Mouse (Mus musculus) CH12.LX (cell line): ENCODE measurements around the gene Pfn1. TPM values are rescaled to one million over a fixed set of nuclear protein-coding genes. Genes with fewer than 3 reads are reported as not detected.

Experiments used
- DNase-seq: peaks from one replicate; pipeline ENCODE4 v3.0.0-alpha.2; 2013; ENCODE audit errors: extremely low read depth
- H3K27ac ChIP-seq: 2 replicates; pipeline ENCODE4 v1.5.1; 2012; ENCODE audit warnings: low read depth, mild to moderate bottlenecking, control low read depth, moderate library complexity; ENCODE audit not compliant: insufficient read depth
- H3K27me3 ChIP-seq: replicated peaks from 2 replicates; pipeline ENCODE3; 2012; ENCODE audit warnings: inconsistent platforms
- H3K36me3 ChIP-seq, 2 experiments: replicated peaks in 1 of 2; 2 replicates each; pipeline versions ENCODE3 to v1.6.1; 2012; ENCODE audit warnings: inconsistent platforms in 1 of 2, low read length in 1 of 2, mild to moderate bottlenecking in 1 of 2, mixed read lengths in 1 of 2, moderate library complexity in 1 of 2; ENCODE audit not compliant: control insufficient read depth in 1 of 2, insufficient read depth in 1 of 2
- H3K4me1 ChIP-seq, 2 experiments: 2 replicates each; pipeline ENCODE4 v1.6.1; 2012; ENCODE audit warnings: inconsistent platforms in 1 of 2, moderate library complexity in 1 of 2; ENCODE audit not compliant: insufficient read depth in 2 of 2, control insufficient read depth in 1 of 2
- H3K4me2 ChIP-seq: 2 replicates; pipeline ENCODE4 v1.6.1; 2012; ENCODE audit warnings: low read depth, mild to moderate bottlenecking, control low read depth; ENCODE audit not compliant: poor library complexity, insufficient read depth, severe bottlenecking
- H3K4me3 ChIP-seq, 3 experiments: fragments of 150-350 bp in 1 of 3; sonication (generic) in 1 of 3; replicated peaks in 1 of 3; 2 replicates each; pipeline versions ENCODE3 to v1.5.1; 2011 to 2012; ENCODE audit warnings: low read depth in 2 of 3, low read length in 2 of 3, mild to moderate bottlenecking in 2 of 3, moderate library complexity in 2 of 3, control low read depth in 1 of 3, improper control_type of control experiment in 1 of 3, inconsistent platforms in 1 of 3, mixed read lengths in 1 of 3; ENCODE audit not compliant: poor library complexity in 1 of 3
- H3K79me2 ChIP-seq: replicated peaks from 2 replicates; pipeline ENCODE4 v1.6.1; 2012; ENCODE audit warnings: mild to moderate bottlenecking, moderate library complexity; ENCODE audit not compliant: control insufficient read depth, poor library complexity, insufficient read depth, severe bottlenecking; ENCODE audit errors: extremely low read depth
- H3K9ac ChIP-seq: 2 replicates; pipeline ENCODE4 v1.6.1; 2012; ENCODE audit warnings: low read depth, mild to moderate bottlenecking, control low read depth, moderate library complexity; ENCODE audit not compliant: insufficient read depth
- H3K9me3 ChIP-seq: replicated peaks from 2 replicates; pipeline ENCODE3; 2012; ENCODE audit warnings: low read length, inconsistent platforms, mixed read lengths
- BHLHE40 ChIP-seq: IDR thresholded peaks from 2 replicates; pipeline ENCODE4 v1.6.1; 2011; ENCODE audit warnings: mild to moderate bottlenecking, low read depth, low read length, improper control_type of control experiment
- CTCF ChIP-seq, 2 experiments: IDR thresholded peaks in 1 of 2; conservative IDR thresholded peaks in 1 of 2; 2 replicates each; pipeline ENCODE4 v1.5.1; 2011 to 2012; ENCODE audit warnings: low read depth in 2 of 2, low read length in 2 of 2, improper control_type of control experiment in 1 of 2, inconsistent platforms in 1 of 2, mild to moderate bottlenecking in 1 of 2, moderate library complexity in 1 of 2
- E2F4 ChIP-seq: IDR thresholded peaks from 2 replicates; pipeline ENCODE4 v1.6.1; 2011; ENCODE audit warnings: low read depth, low read length, improper control_type of control experiment; ENCODE audit not compliant: insufficient replicate concordance
- ELF1 ChIP-seq: IDR thresholded peaks from 2 replicates; pipeline ENCODE4 v1.6.1; 2014; ENCODE audit warnings: low read depth, mild to moderate bottlenecking, inconsistent platforms, low read length, improper control_type of control experiment
- ETS1 ChIP-seq: conservative IDR thresholded peaks from 2 replicates; pipeline ENCODE4 v1.6.1; 2012; ENCODE audit warnings: low read depth, mild to moderate bottlenecking, inconsistent platforms, low read length, improper control_type of control experiment, moderate library complexity
- GABPA ChIP-seq: IDR thresholded peaks from 2 replicates; pipeline ENCODE4 v1.6.1; 2012; ENCODE audit warnings: low read depth, low read length, improper control_type of control experiment, inconsistent platforms; ENCODE audit not compliant: insufficient replicate concordance
- IRF4 ChIP-seq: IDR thresholded peaks from 2 replicates; pipeline ENCODE4 v1.6.1; 2014; ENCODE audit warnings: low read depth, mild to moderate bottlenecking, inconsistent platforms, low read length, improper control_type of control experiment
- MAFK ChIP-seq: IDR thresholded peaks from 2 replicates; pipeline ENCODE4 v1.6.1; 2011; ENCODE audit warnings: low read length, improper control_type of control experiment; ENCODE audit not compliant: insufficient replicate concordance
- MAX ChIP-seq: IDR thresholded peaks from 2 replicates; pipeline ENCODE4 v1.6.1; 2011; ENCODE audit warnings: low read length, improper control_type of control experiment
- MEF2A ChIP-seq: IDR thresholded peaks from 2 replicates; pipeline ENCODE4 v1.6.1; 2014; ENCODE audit warnings: low read depth, mild to moderate bottlenecking, inconsistent platforms, low read length, improper control_type of control experiment, borderline replicate concordance
- MXI1 ChIP-seq: IDR thresholded peaks from 2 replicates; pipeline ENCODE4 v1.6.1; 2011; ENCODE audit warnings: mild to moderate bottlenecking, low read depth, low read length, improper control_type of control experiment
- MYC ChIP-seq: IDR thresholded peaks from 2 replicates; pipeline ENCODE4 v1.6.1; 2011; ENCODE audit warnings: low read depth, mild to moderate bottlenecking, improper control_type of control experiment, low read length
- NELFE ChIP-seq: IDR thresholded peaks from 2 replicates; pipeline ENCODE4 v1.6.1; 2011; ENCODE audit warnings: low read depth, low read length, improper control_type of control experiment
- RAD21 ChIP-seq: IDR thresholded peaks from 2 replicates; pipeline ENCODE4 v1.6.1; 2011; ENCODE audit warnings: low read depth, mild to moderate bottlenecking, low read length, improper control_type of control experiment, moderate library complexity
- SMC3 ChIP-seq: IDR thresholded peaks from 2 replicates; pipeline ENCODE4 v1.6.1; 2011; ENCODE audit warnings: low read depth, low read length, improper control_type of control experiment
- UBTF ChIP-seq: IDR thresholded peaks from 2 replicates; pipeline ENCODE4 v1.6.1; 2012; ENCODE audit warnings: low read depth, mild to moderate bottlenecking, inconsistent platforms, low read length, improper control_type of control experiment, moderate library complexity
- USF1 ChIP-seq: IDR thresholded peaks from 2 replicates; pipeline ENCODE4 v1.6.1; 2014; ENCODE audit warnings: low read depth, mild to moderate bottlenecking, inconsistent platforms, low read length, improper control_type of control experiment
- USF2 ChIP-seq: conservative IDR thresholded peaks from 2 replicates; pipeline ENCODE4 v1.6.1; 2011; ENCODE audit warnings: low read depth, low read length, improper control_type of control experiment
- ZKSCAN1 ChIP-seq: IDR thresholded peaks from 2 replicates; pipeline ENCODE4 v1.6.1; 2012; ENCODE audit warnings: low read depth, inconsistent platforms, low read length, improper control_type of control experiment, borderline replicate concordance
- ZMIZ1 ChIP-seq: IDR thresholded peaks from 2 replicates; pipeline ENCODE4 v1.6.1; 2012; ENCODE audit warnings: low read depth, mild to moderate bottlenecking, inconsistent platforms, low read length, improper control_type of control experiment
- ZNF384 ChIP-seq: IDR thresholded peaks from 2 replicates; pipeline ENCODE4 v1.6.1; 2012; ENCODE audit warnings: low read depth, low read length, improper control_type of control experiment, inconsistent platforms
- dilution Hi-C: fragments of 300-500 bp; cut with MboI; formaldehyde crosslinking; loops from 2 replicates; pipeline ENCODE4 v1.14.3; 2020; ENCODE audit warnings: low sequenced_read_pairs; ENCODE audit not compliant: extremely low pct_unique_long_range_greater_than_20kb, extremely low pct_ligation_motif_present
- in situ Hi-C: fragments of 300-500 bp; cut with MboI; formaldehyde crosslinking; loops from 3 replicates; pipeline ENCODE4 v1.14.3; 2019; ENCODE audit warnings: low sequenced_read_pairs, low pct_ligation_motif_present, low pct_unique_long_range_greater_than_20kb, mixed read lengths
- polyA plus RNA-seq: library from polyadenylated mRNA; unstranded; fragments of >175 nt; gene quantifications from 2 replicates; pipeline ENCODE4 v1.2.1, GENCODE M21; 2012; ENCODE audit warnings: low read depth; ENCODE audit not compliant: insufficient read length
- total RNA-seq, 2 experiments: library from RNA; depleted of rRNA; stranded (reverse); fragments of 300-350 nt in 1 of 2; fragments of >200 nt in 1 of 2; gene quantifications; 2 replicates each; pipeline ENCODE4 v1.2.3; 2012 to 2014

Pfn1 gene
- total and polyA plus RNA-seq, 3 experiments = 844 to 2,624 (median 1,045) TPM

DNA sequence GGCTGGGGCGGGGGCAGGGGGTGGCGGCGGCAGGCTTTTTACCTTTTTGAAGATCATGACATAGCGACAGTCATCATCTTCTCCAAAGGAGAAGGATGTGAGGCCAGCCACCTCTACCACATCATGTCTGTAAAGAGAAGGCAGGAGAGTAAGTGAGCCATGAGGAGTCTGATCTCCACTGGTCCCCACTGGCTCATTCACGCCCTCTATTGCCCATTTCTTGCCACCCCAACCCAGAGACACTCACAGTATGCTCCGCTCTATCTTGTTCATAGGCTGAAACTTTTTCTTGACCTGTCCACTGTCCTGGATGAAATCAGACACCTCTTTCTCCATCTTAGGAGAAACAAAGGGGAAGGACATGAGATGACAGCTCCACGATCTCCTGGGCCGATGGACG lies 10.3 kb upstream of the Pfn1 start:
- TF ChIP-seq UBTF = no peak
- no peak for TF ChIP-seq NELFE
- TF ChIP-seq ZNF384 = no peak
- no peak for TF ChIP-seq SMC3
- peak in 1 of 2 experiments; percentile 51; a peak in 2 of 4 replicates for TF ChIP-seq CTCF (conservative IDR thresholded peaks at IDR 0.05 in 1 of 2, IDR thresholded peaks at IDR 0.05 in 1 of 2; ENCODE audit: low read depth in 2 of 2, low read length in 2 of 2)
- no peak for TF ChIP-seq MYC
- no peak for TF ChIP-seq MAFK
- TF ChIP-seq BHLHE40 = no peak
- no peak for TF ChIP-seq ELF1
- TF ChIP-seq MXI1 = no peak
- no peak for TF ChIP-seq ZKSCAN1
- TF ChIP-seq ETS1 = no peak
- TF ChIP-seq USF1 = no peak
- no peak for TF ChIP-seq ZMIZ1
- no peak for TF ChIP-seq MEF2A
- no peak for TF ChIP-seq E2F4
- peak; percentile 34 for TF ChIP-seq RAD21
- Histone ChIP-seq H3K27me3 (no peaks in the 10 kb centered on the region), H3K36me3 (peaks cover 46 to 77% of the 10 kb centered on the region in 2 experiments), H3K79me2 (peaks cover 22% of the 10 kb centered on the region), H3K9ac (no peak overlapping the region), H3K27ac (no peak overlapping the region), H3K9me3 (no peaks in the 10 kb centered on the region), H3K4me1 (peaks cover 10 to 19% of the 10 kb centered on the region in 2 experiments), H3K4me2 (no peak overlapping the region), H3K4me3 (no peak overlapping the region)
- in situ Hi-C loops (no loop called here), dilution Hi-C loops (no loop called here)
- no peak for DNase-seq

DNA sequence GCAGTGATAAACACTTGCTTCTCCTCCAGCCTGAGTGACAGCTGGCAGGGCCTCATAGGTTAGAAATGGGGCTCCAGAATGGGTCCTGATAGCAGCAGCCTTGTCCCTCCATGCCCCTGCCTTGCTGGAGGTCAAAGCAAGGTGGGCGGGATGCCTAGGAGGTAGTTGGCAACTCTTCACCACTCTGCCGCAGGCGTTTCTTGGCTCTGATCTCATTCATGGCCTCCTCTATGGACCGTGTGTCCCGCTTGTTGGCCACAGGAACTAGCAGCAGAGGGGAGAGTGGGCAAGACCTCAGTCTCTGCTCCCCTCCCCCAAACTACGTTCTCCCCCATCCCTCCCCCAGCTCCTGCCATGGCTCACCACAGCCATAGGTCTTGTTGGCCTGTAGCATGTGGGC lies 9.5 kb upstream of the Pfn1 start:
- no peaks in the 10 kb centered on the region for H3K9me3 ChIP-seq
- dilution Hi-C loops (no loop called here), in situ Hi-C loops (no loop called here)
- H3K27ac ChIP-seq = no peak overlapping the region
- H3K4me2 ChIP-seq = no peak overlapping the region
- peaks cover 10 to 19% of the 10 kb centered on the region in 2 experiments for H3K4me1 ChIP-seq
- no peak overlapping the region for H3K9ac ChIP-seq
- peaks cover 22% of the 10 kb centered on the region for H3K79me2 ChIP-seq
- no peak for DNase-seq
- no peak for TF ChIP-seq IRF4
- no peak for TF ChIP-seq BHLHE40
- no peak for TF ChIP-seq USF2
- no peak for TF ChIP-seq MAX
- no peak for TF ChIP-seq ETS1
- no peak for TF ChIP-seq GABPA
- TF ChIP-seq ZKSCAN1 = no peak
- TF ChIP-seq MYC = no peak
- peaks cover 46 to 83% of the 10 kb centered on the region in 2 experiments for H3K36me3 ChIP-seq
- no peaks in the 10 kb centered on the region for H3K27me3 ChIP-seq
- H3K4me3 ChIP-seq = no peak overlapping the region
